Mouse (Mus musculus): ENCODE measurements around the gene Serpinb6a.
"Not testable (repeated sequence)": the region's sequence is repeated elsewhere in the genome, so short reads cannot be mapped to it uniquely, and the experiment has no call there.

Gene Serpinb6a

DNA sequence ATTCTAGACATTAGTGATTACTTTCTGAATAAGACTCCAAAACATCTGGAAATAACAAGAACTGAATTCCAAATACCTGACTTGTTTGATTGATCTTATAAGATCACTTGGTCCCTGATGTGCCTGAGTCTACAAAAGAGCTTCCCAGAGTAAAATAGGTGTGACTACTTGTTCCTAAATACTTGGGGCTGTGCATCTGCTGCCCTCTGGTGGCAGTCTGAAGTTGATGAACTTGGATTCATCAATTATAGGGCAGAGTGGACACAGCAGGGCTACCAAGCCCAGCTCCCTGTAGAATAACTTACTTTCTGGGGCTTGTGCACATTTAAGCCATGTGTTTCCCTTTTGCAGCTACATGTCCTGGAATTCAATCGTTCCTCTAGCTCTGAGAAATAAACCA is 7.4 kb downstream of the Serpinb6a start:
- DNase-seq (ENCODE audit: extremely low spot score, low read depth, low spot score), result peak; percentile 63

DNA sequence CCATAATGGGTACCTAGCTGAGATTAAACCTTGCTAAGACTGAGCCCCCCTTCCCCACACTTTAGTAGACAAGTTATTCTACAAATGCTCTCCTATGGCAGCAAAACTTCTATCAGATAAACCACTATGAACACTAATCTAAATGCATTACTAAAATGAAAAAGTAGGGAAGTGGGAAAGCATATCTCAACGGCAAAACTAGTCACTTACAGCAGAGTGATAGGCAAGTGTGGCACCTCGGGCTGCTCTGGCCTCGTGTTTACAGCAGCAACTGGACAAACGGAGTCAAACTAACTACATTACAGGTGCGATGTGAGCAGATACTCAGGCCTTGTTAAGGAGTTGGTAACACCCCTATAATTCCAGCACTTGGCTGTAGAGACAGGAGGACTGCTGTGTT is 13.0 kb downstream of the Serpinb6a start:
- no peak for DNase-seq (ENCODE audit: extremely low spot score, low read depth, low spot score)

DNA sequence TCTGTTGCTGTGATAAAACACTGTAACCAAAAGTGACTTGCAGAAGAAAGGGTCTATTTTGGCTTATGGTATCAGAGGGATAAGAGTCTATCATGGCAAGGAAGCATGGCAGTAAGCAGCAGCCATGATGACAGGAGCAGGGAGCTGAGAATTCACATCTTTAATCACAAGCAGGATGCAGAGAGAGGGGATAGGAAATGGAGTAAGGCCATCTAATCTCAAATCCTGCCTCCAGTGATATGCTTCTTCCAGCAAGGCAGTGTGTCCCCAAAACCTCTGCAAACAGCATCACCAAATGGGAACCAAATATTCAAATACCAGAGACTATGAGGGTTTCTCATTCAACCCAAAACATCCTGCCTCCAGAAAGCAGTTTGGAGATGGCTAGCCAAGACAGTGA is 36.0 kb downstream of the Serpinb6a start:
- DNase-seq (ENCODE audit: extremely low spot score, low read depth, low spot score), result no peak

DNA sequence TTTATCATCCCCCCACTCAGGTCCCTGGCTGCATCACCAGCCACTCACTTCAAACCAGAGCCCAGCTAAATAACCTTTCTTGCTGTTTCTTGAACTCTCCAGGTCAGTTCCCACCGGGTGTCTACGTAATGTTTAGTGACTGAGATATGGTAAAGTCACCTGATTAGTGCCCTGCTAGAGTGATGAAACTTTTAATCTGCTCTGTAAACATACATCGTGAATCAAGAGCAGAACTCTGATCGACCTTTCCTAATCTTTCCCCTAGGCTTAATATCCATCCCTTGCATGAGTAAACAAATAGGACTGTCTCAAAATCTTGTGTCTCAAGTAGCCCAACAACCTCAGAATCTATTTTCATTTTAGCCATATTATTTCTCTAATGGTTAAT is 36.6 kb downstream of the Serpinb6a start:
- DNase-seq (ENCODE audit: extremely low spot score, low read depth, low spot score), result no peak

DNA sequence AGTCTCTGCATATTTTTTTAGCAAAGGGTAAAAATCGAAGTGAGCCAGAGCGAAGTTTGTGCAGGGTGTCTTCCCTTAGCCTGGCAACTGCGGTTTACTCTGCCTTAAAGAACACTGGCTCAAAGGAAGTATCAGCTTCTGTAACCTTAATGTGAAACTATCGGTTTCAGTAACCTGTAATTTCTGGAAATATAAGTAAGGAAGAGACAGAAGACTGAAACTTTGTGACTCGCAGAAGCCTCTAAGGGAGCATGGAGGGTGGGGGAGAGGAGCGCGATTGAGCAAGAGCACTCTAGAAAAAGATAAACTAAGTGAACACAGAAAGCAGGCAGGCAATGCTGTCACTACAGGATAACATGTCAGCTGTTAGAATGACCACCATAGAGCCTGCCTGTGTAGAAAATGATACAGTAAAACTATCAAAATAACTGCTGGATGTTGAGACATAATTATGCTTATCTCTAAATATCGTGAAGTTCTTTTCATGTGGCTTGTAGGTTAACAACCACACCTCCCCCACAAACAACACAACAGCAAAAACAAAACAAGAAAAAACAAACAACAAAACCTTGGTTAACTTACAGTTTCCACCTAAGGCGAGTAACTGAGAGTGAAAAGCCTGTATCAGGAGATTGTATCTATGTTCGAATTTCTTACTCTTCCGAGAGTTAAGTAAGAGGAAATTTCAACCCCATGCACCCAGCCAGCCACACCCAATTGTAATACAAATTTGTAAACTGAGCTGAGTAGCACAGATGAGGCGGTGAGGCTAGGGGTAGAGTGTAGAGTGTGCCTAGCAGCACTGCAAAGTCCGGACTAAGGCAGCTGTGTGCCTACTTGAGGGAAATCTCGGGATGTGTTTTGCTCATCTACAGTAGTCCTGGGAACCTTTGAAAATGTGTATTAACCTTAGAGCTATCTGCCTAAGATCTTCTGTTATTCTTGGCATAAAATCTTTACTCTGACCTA is 37.3 kb downstream of the Serpinb6a start:
- DNase-seq (ENCODE audit: extremely low spot score, low read depth, low spot score), result peak; percentile 18

DNA sequence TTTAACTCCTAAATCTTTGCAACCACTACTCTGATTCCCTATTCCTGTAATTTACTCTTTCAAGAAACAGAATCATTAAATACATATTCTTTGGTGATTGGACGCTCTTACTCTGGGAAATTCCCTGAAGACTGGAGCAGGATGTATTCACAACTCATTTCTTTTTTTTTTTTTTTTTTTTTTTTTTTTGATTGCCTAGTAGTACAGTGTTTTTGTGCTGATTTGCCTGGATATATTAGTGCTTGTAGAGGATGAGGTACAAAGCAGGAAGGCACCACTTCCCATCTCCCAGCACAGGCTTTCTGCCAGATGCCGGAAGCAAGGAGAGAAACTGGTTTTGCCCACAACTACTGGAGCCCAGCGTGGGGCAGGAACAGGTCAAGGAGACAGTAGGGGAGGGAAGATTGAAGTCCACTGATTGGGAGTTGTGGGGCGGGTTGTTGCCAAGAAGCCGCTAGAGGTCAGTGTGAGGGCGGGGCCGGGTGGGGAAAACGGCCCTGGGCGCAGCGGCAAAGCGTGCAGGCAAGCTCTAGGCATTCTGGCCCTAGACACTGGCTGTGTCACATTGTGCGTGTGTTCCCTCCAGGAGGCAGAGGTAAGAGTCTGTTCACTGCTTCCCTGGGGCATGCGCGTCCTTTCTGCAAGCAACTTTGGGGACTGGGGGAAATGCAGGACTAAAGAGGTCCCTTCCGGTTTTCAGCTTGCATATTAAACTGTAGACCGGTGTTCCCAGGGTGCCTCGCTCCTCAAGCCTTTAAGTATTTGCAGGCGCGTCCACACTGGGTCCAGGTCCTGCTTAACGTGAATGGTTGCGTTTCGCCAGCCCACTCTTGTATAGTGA is 38.2 kb downstream of the Serpinb6a start, which contains the start of gene Nqo2:
Gene Nqo2 (plus strand): TSS at position 482 of the 841 bp plus-strand sequence.
- DNase-seq (ENCODE audit: extremely low spot score, low read depth, low spot score), result peak; percentile 54

DNA sequence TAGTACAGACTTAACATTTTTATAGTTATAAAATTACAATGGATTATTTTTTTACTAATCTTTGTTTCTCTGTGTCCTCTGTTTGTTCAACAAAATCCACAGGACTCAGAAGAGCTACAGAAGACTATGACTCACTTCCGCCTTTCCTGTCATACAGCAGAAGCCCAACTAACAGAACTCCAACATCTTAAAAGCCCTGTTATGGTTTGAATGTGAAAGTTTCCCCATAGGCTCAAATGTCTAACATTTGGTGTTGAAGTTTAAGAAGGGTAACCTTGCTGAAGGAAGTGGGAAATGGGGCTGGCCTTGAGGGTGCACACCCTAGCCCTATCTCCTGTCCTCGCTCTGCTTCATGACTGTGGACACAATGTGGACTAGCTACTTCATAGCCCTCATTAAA is 42.8 kb downstream of the Serpinb6a start:
- no peak for DNase-seq (ENCODE audit: extremely low spot score, low read depth, low spot score)

DNA sequence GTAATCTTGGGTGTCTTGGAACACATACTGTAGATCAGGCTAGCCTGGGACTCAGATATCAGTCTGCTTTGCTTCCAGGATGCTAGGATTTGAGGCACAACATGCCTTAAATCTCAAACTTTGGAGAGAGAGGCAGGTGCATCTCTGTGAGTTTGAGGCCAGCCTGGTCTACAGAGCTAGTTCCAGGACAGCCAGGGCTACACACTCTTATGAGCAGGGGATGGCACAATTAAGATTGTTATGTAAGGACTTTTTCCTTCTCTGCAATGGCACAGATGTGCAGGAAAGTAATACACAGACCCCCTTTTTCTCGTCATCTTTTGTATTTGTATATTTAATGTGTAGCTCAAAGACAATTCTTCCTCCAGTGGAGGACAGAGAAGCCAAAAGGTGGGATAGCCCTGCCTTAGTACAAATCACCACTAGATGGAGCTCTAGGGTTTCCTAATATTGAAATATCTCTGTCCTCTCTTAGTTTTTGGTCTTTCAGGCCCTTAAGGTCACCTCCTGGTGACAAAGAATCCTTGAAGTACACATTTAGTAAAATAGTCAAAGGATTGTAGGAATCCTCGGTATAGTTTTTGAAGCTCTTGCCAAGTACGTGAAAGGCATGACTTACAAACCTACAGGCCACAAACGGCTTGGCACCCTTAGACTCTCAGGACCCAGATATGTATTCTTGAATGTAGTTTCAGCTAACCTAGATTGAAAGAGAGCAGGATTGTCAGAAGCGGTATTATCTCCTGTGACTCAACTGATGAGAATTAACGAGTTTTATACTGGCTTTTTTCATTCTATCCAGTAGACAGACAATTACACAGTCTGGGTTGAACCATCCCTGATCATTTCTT is 45.8 kb downstream of the Serpinb6a start:
- DNase-seq (ENCODE audit: extremely low spot score, low read depth, low spot score), result peak; percentile 37

DNA sequence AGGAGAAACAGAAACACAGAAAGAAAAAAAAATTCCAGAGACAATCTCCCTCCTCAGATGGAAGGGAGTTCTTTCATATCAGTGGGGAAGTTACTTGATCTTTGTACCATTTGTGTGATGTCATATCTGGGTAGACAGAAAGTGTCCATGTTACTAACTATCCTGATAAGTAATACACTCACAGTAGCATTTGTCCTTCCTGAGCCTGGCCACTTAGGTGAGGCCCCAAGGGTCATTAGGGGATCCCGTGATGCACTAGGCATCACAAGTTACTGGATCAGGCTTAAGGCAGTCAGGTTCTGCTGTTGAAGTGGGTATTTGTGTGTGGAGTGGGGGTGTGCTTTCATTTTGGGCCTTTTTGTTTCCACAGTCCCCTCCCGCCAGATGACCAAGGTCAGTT is 49.6 kb downstream of the Serpinb6a start:
- DNase-seq (ENCODE audit: extremely low spot score, low read depth, low spot score), result no peak

DNA sequence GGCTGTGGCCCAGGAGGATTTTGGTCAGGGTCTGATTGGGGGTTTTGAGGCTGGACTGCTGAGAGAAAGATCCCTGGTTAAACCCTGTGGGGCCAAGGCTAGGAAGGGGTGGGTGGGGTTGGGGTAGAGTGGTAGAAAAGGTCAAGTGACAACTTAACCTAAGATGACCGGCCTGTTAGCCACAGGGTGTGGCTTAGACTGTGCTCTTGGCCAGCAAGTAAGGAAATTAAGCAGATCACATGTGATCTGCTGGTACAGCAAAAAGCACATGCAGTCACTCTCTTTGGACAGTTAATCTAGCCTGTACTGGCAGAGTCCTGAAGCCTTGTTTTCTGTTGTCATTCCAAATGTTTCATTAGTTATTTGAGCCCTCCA is 50.5 kb downstream of the Serpinb6a start:
- DNase-seq (ENCODE audit: extremely low spot score, low read depth, low spot score), result no peak

DNA sequence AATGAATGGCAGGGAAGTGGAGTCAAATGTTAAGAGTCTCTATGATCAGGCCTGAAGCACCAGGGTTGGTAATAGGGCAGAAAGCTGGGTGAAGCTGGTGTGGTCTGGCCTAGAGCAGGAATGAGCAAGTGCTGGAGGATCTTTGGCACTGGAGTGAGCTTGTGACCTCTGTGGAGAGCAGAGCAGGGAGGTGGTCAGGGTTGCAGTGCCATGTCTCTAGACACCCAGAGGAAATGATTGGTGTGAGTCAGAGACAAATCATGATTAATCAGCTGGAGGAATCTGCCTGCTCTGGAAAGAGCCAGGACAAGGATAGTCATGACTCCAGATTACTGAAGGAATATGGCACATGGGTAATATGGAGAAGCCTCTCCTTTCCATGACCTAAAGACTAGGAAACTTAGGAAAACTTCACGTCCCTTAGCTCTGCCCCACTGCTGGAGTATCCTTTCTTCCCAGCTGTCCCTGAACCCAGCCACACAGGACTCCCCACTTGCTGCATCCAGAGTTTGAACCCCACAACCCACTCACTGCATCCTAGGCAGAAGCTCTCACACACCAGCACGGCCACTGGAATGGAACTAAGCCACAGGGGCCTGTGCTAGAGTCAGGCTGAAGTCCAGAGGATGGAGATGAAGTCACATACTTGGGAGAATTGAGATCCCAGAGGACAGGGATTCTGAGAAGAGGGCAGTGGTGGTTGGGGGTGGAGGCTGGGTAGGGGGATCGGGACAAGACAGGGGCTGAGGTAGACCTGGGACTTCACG is 51.1 kb downstream of the Serpinb6a start:
- no peak for DNase-seq (ENCODE audit: extremely low spot score, low read depth, low spot score)

DNA sequence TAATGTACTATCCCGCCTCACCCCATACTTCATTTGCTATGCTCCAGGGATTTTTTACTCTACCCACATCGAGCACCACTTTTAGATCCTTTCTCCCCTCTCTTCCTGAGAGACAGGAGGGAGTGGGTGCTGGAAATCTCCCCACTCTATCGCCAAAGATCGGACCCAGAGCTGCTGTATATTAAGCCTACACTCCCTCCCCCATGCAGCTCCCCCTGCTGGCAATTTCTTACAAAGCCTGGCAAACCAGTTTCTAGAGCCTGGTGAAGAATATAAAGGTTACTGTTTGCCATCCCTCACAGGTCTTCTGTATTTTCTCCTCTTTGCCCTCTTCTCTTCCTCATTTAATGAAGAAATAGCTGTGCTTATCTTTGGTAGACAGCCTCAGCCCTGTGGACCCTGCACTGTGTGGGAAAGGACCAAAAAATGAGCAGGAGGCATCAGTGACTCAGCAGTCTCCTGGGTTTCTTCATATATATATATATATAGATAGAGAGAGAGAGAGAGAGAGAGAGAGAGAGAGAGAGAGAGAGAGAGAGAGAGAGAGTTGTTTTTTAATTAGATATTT is 60.3 kb downstream of the Serpinb6a start:
- no peak for DNase-seq (ENCODE audit: extremely low spot score, low read depth, low spot score)

DNA sequence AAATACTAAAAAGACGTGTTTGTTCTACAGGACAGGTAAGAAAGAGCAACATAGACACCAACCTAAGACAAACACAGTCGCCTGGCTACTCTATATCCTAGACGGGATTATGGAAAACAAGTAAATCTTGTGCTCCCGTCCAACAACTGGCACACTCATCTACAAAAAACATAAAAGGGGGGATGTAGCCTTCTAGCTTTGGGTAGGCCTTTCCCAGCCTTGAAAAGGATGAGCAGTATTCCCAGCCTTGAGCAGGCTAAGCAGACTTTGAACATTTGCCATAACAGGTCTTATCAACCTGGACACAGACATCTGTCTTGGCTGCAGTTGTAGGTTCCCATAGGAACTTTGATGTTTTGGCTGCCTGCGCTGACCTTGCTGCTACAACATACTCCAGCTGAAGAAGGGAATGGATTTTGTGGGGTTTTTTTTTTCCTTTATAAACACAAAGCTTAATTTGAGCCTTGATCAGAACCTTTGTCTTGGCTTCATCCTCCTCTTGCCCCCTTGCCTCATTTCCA is 61.2 kb downstream of the Serpinb6a start:
- no peak for DNase-seq (ENCODE audit: extremely low spot score, low read depth, low spot score)

DNA sequence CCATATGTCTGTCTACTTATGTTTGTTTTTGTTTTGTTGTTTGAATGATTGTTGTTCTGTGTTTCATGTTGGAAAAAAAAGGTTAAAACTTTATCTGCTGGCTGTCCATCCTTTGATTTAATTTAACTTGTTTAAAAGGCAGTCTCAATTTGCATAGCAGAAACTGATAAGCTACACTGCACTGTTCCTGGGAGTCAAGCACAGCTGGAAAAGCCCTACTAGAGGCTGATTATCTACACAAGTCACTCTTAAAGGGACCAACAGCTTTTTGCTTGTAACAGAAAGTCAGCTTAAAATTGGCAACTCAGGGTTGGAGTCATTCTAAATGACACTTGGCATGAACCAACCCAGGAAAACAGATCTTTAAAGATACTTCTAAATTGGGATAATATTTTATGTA is 65.0 kb downstream of the Serpinb6a start:
- DNase-seq (ENCODE audit: extremely low spot score, low read depth, low spot score), result not testable (repeated sequence)

DNA sequence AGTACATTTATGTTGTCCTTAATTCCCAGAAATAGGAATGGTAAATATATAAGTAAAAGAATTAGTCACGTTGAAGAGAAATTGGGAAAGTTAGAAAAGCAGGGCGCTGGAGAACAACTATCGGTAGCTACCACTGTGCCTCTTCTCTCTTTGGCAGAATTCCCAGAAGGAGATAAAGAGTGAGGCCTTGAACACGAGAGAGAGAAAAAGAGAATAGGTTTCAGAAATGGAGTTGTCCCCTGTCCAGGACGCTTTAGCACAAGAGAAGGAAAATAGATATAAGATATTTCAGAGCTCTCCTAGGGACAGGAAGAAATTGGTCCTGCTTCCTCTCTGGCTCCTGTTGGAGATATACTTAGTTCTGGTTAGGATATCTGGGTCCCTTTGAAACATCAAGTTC is 65.4 kb downstream of the Serpinb6a start:
- no peak for DNase-seq (ENCODE audit: extremely low spot score, low read depth, low spot score)

DNA sequence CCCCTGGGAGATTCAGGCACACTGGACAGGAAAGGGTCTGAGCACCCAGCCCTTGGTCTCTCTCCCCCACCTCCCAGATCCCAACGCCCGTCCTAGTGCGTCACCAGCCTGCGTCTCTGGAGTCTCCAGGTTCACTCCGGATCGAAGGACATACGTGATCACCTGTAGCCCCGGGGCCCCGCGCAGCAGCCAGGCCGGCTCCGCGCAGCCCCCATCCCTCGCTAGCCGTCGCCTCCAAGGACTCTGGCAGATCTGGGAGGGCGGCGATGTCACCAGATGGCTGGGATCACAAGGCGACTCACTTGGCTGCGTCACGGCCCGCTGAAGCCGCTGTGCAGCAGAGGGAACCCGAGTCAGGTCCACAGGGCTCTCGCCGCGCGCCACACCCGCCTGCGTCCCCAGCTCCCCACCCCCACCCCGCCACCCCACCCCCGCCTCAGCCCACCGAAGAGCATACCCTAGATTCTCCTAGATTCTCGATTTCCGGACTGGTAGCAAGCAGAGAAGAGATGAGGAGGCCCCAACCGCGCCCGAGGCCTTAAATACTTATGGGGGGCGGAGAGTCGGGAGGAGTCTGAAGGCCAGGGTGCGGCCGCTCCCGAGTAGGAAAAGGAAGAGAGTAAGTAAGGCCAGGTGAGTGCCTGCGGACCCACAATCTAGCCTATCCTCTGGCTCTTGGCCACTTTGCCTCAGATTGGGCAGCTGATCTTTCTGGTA is 67.0 kb downstream of the Serpinb6a start:
- DNase-seq (ENCODE audit: extremely low spot score, low read depth, low spot score), result no peak

DNA sequence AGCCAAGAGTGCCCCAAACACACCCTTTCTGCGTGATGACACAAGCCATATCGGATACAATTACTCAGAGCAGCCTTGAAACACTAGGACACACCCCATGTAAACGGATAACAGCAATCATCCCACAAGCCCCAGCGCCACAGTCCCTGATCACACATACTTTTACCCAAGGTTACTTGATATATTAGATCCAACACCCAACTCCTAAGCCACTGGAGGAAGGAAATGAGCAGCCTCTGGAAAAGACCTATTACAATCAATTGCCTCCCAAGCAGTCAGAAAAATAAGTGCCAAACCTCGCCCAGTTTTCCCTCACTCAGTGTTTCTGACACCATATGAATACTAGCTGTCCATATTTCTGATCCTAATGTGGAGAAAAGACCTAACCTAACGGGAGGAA is 67.9 kb downstream of the Serpinb6a start:
- DNase-seq (ENCODE audit: extremely low spot score, low read depth, low spot score), result no peak

DNA sequence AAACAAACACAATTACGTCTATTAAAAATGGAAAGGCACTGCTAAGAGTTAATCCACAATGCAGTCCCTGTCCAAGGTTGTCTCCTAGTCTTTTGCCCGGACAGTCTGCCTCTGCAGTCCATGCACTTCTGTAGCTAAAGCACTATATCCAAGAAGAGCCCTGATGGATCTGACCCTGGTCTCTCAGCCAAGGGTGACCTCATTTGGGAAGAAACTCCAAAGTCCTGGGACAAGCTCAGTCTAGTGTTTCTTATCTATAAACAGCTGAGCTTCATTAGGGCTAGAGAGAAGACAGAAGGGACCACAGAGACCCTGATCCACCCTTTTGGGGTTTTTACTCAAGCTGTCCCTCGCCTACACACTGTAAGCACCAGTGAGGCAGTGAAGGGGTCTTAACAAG is 71.7 kb downstream of the Serpinb6a start:
- no peak for DNase-seq (ENCODE audit: extremely low spot score, low read depth, low spot score)

DNA sequence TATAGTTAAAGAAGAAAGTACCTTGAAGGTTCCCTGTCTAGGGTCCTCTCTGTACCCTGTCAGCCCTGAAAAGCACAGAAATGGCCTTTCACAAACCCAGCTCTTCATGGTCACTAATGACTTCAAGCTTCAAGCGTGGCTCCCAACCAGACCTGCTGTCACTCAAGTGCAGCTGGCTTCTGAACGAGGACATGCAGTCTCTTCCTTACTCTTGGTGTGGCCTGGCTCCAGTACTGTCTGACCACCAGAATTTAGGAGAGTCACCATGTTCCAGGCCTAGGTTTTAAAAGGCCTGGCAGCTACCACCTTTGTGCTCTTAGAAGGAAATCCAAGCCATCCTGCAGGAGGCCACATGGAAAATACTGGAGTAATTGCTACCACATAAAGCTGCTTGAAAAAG is 72.3 kb downstream of the Serpinb6a start:
- no peak for DNase-seq (ENCODE audit: extremely low spot score, low read depth, low spot score)

Data from hindlimb bud, embryonic 11.5 days (tissue).